Mouse (Mus musculus): ENCODE measurements at regions not wholly inside any gene's neighbourhood (a gene's known extent, or its start where the extent isn't known, plus 50 kb on each side); places are given as distances from the start of the nearest gene placed in this dataset.

DNA sequence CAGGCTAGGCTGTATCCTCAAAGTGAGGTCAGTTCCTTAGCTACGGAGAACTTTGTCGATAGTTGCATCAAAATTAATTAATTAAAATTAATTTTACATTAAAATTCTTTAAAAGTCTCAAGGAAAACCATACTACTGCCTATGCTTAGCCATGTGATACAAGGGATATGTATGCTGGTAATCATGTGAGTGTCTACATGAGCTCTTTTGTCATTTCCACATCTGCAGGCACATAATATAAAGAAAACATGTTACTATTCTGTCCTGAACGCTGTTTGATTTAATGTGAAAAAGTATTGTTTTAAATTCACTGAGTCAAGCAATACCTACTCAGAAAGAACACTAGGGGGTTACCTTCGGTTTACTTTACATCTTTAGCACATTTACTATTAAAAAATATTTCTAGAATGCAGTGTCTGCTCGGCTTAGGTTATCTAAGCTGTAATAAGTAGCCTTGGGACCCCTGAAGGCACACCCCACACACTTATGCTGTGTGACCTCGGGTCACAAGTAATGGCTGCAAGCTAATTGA, 273.2 kb downstream of the Gm11146 start:
- no peak for DNase-seq (ENCODE audit: low spot score)

DNA sequence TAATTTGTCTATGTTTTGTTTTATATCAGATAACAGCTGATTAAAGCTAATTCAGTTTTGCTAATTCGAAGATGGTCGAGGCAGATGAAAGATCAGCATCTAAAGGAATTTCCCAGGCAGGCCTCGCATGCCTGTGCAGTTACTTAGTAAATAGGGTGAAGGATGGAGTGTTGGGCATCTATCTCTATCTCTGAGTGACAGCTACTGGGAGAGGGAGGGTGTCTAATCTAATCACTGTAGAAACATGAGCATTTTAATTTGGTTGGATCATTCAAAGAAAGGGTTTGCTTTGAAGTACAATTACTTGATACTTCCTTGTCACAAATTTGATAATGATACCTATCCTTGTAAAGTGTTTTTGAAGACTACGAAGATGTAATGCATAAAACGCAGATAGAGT, 273.8 kb downstream of the Gm11146 start:
- DNase-seq (ENCODE audit: low spot score), result no peak

- DNase-seq (ENCODE audit: low spot score), result no peak
Observed at GRCm38 (mm10) chr16:77322338-77322737, 279.6 kb downstream of the Gm11146 start.

DNA sequence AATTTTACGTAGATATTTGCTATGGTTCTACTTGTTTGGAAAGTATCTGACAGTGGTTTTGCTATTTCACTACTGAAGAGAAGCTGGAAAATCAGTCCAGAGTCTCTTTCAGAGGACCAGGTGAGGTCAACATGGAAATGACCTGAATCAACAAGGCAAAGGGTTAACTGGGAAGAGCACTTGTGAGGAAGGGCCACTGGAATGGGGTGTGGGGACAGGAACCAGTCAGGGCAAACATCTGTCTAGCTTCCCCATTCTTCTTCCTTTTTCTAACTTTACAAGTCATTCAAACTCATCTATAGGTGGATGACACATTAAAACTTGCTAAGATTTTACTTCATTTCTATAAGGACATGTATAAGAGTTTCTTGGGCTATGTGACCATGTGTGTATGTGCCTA, 283.7 kb downstream of the Gm11146 start:
- DNase-seq (ENCODE audit: low spot score), result no peak

- DNase-seq (ENCODE audit: low spot score), result no peak
Observed at GRCm38 (mm10) chr16:77315354-77315753, 286.5 kb downstream of the Gm11146 start.

GRCm38 (mm10) chr16:77313195-77313594, 288.7 kb downstream of the Gm11146 start:
- DNase-seq (ENCODE audit: low spot score), result no peak

DNA sequence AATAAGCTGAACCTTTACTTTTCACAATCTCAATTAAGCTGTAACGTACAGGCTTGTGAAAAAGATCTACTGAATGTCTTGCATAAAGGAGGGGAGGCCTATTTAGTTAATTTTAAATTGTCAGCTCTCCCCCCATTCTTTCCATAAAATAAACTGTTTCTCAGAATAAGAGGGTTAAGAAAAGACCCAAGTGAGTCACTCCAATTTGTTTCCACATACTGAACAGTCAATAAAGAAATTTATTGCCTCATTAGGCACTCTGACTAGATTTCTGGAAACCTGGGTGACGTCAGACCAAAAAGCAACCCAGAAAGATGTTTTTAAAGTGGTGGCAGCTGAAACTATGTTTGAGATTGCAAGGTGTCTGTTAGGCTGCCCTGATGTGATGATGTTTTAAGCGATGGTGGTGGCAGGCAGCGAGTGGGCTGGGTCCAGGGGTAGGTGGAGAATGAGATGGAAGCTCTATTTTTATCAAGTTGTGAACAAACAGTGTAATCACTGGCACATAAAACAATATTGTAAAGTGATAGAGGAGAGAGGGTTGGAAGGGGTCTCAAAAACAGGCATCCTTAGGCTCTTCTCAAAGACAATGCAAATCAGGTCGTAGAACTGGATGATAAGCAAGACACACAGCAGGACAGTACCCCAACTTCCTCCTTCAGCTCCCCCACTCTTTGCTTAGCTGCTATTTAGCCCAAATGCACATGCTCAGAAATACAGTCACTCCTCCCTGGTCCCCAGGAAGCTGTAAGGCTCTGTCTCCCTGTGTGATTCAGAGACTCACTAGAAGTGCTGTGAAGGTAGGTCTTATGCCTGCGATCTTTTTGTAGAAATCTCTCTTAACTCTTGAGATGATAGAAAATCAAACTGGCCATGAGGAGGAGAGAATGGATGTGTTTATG, 288.0 kb downstream of the Usp25 start:
- no peak for DNase-seq (ENCODE audit: low spot score)

GRCm38 (mm10) chr16:77300572-77301213, 287.2 kb downstream of the Usp25 start:
- no peak for DNase-seq (ENCODE audit: low spot score)

DNA sequence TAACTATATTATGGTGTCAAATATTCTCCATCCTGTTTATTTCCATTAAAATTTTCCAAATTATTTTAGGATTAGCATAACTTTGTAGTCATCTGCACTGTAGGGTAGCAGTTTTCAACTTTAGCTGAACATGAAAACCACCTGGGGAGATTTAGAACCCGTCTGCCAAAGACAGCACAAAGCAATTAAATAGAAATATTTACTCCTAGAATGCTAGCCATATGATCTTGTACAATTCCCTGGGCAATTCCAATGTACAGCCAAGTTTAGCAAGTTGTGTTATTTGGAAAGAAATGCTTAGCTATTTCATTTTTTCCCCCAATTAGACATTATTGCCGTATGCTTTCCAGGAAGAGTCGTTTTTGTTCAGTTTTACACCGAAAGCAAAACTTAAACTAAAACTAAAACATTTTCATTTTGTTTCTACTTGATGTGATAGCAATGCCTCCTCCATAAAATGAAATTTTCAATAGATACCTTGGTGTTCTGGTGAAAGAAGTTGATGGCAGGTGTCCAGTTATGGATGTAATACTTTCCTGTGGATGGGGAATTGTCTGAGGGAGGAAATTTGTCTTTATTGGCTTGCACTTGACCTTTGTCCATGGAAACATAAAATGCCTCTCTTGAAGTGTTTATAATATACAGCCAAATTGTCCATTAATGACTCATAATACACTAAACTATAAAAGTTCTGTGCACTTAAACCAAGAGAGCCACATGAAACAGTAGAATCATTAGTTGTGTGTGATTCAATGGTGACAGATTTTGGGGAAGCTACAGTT, 282.3 kb downstream of the Usp25 start:
- DNase-seq (ENCODE audit: low spot score), result no peak

GRCm38 (mm10) chr16:77292317-77292771, 278.8 kb downstream of the Usp25 start:
- no peak for DNase-seq (ENCODE audit: low spot score)

GRCm38 (mm10) chr16:77291723-77292316, 278.3 kb downstream of the Usp25 start:
- no peak for DNase-seq (ENCODE audit: low spot score)

- DNase-seq (ENCODE audit: low spot score), result no peak
Observed at GRCm38 (mm10) chr16:77284205-77284604, 270.7 kb downstream of the Usp25 start.

- no peak for DNase-seq (ENCODE audit: low spot score)
Observed at GRCm38 (mm10) chr16:77279916-77280315, 266.4 kb downstream of the Usp25 start.

- no peak for DNase-seq (ENCODE audit: low spot score)
Observed at GRCm38 (mm10) chr16:77279495-77279894, 266.0 kb downstream of the Usp25 start.

DNA sequence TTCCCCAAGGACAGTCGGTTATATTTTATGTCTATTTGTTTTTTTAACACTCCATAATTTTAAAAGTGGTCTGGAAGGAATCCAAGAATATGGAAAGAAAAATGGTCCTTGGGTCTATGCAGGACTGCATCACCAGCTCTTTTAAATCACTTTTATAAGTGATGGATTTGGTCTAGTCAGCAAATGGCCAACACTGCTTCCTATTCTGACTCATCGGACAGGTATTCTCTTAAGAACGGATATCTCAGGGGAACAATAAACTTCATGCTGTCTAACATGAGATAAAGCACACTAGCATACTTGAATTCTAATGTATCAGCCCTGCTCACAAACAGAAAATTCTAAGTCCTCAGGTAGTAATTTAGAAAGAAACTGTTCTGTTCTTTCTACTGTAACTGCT, 259.8 kb downstream of the Usp25 start:
- no peak for DNase-seq (ENCODE audit: low spot score)

DNA sequence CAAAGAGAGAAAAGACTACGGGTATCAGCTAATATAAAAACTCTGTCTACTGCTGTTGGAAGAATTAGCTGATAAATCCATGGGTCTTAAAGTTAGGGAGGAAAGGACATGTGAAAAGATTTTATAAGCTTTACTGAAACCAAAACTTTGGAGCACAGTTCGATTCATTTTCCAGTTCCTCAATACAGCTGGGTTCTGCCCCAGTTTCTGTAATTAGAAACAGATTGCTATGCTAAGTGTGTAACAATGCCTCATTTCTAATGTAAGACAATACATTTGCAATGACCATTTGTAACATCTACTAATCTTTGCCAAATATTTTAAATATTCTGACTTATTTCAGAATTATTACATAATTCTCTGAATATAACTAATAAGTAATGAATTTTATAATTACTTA, 255.4 kb downstream of the Usp25 start:
- no peak for DNase-seq (ENCODE audit: low spot score)

- DNase-seq (ENCODE audit: low spot score), result no peak
Observed at GRCm38 (mm10) chr16:77267679-77268078, 254.2 kb downstream of the Usp25 start.

DNA sequence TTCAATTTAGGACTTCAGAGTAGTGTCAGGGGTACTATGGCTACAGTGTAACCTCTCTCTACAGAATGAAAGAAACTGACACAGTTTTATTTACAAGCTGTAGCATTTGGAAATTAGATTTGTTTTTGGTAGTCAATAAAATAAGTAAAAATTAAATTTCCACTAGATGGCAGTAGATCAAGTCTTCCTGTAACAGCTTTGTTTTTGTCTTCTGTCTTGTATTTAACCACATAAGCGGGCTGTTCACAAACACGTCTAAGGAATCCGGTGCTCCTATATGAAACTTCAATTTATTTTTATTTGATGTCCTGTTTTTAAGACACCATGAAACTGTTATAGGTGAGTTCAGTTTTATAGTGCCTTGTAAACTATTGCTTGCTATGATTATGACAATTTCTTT, 238.8 kb downstream of the Usp25 start:
- no peak for DNase-seq (ENCODE audit: low spot score)

DNA sequence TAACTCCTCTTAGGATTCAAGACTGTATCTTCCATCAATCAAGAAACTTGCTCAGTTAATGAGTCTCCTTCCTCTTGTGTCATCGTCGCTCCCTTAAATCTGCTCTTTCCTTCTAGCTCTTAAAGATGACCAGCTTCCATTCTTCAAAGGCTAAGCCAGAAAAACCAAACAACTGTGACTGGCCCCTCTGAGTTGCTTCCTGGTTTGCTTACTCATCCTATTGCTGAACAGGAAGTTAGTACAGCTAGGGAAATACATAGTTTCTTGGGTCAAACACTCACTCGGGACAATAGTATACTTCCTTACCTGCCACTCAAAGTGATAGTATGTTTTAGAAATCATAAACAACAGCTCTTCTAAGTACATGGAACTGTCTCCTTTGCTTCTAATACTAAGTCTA, 237.9 kb downstream of the Usp25 start:
- no peak for DNase-seq (ENCODE audit: low spot score)

- no peak for DNase-seq (ENCODE audit: low spot score)
Observed at GRCm38 (mm10) chr16:77240876-77241275, 227.4 kb downstream of the Usp25 start.

DNA sequence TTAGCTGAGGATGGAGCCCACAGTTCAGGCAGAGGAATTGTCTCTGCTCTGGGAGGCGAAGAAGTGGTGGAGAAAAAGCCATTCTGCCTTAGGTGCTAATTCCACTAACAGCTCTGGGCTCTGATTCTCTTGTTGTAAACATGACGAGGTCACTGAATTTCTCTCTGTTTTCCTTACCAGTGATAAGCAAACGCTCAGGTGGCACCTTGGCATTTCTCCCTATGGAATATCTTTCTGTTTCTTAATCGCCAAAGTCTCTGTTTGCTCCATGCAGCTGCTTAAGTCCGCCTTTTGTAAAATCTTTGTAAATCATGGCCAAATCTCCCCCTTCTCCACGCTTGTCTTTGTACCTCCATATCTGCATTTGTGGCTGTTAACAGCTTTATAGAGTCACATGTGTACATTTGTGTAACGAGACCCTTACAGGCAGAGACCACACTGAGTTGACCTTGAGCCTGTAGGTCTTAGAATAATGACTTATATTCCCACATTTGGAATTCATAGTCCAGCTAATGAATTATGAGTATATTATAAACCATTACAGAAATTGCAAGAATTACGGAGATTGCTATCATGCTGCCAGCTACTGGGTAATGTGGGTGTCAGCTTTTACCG, 225.8 kb downstream of the Usp25 start:
- DNase-seq (ENCODE audit: low spot score), result no peak
